Mouse (Mus musculus) liver, adult (tissue): ENCODE measurements around the gene Prss50.

Experiments used
- GATA4 ChIP-seq: IDR thresholded peaks from 2 replicates; pipeline ENCODE4 v1.6.1; 2014; ENCODE audit warnings: mild to moderate bottlenecking, low read length; ENCODE audit not compliant: insufficient replicate concordance

The Prss50 gene

GRCm38 (mm10) chr9:110857781-110858472 lies at the start of gene Prss50:
TSS of gene Prss50 (plus strand) at chr9:110857967.
- no peak for TF ChIP-seq GATA4

GRCm38 (mm10) chr9:110810051-110810450 lies 47.7 kb upstream of the Prss50 start:
- no peak for TF ChIP-seq GATA4

GRCm38 (mm10) chr9:110813789-110814188 lies 44.0 kb upstream of the Prss50 start, which contains the start of gene Prss44:
TSS of gene Prss44 (plus strand) at chr9:110813994.
- no peak for TF ChIP-seq GATA4

GRCm38 (mm10) chr9:110821436-110821835 lies 36.3 kb upstream of the Prss50 start:
- no peak for TF ChIP-seq GATA4

GRCm38 (mm10) chr9:110825426-110825825 lies 32.3 kb upstream of the Prss50 start:
- no peak for TF ChIP-seq GATA4

GRCm38 (mm10) chr9:110825832-110826231 lies 31.9 kb upstream of the Prss50 start:
- TF ChIP-seq GATA4: no peak

GRCm38 (mm10) chr9:110826390-110826789 lies 31.4 kb upstream of the Prss50 start, which contains the start of gene Prss43:
TSS of gene Prss43 (plus strand) at chr9:110826690.
- TF ChIP-seq GATA4: no peak

GRCm38 (mm10) chr9:110833021-110833420 lies 24.7 kb upstream of the Prss50 start:
- no peak for TF ChIP-seq GATA4

GRCm38 (mm10) chr9:110834411-110834810 lies 23.4 kb upstream of the Prss50 start, which contains the start of gene Prss45:
TSS of gene Prss45 (plus strand) at chr9:110834588.
- no peak for TF ChIP-seq GATA4

GRCm38 (mm10) chr9:110834961-110835360 lies 22.8 kb upstream of the Prss50 start:
- no peak for TF ChIP-seq GATA4

- no peak for TF ChIP-seq GATA4
Measured at GRCm38 (mm10) chr9:110836112-110836511, 21.7 kb upstream of the Prss50 start.

- TF ChIP-seq GATA4: no peak
Measured at GRCm38 (mm10) chr9:110840905-110841304, 16.9 kb upstream of the Prss50 start.

- no peak for TF ChIP-seq GATA4
Measured at GRCm38 (mm10) chr9:110841438-110841837, 16.3 kb upstream of the Prss50 start.

GRCm38 (mm10) chr9:110844206-110844605 lies 13.6 kb upstream of the Prss50 start, which contains the start of gene Prss46:
TSS of gene Prss46 (plus strand) at chr9:110844506.
- TF ChIP-seq GATA4: no peak

GRCm38 (mm10) chr9:110849162-110849561 lies 8.6 kb upstream of the Prss50 start:
- TF ChIP-seq GATA4: no peak

GRCm38 (mm10) chr9:110855903-110856302 lies 1.9 kb upstream of the Prss50 start:
- no peak for TF ChIP-seq GATA4

GRCm38 (mm10) chr9:110856920-110857319 lies 847 bp upstream of the Prss50 start:
- TF ChIP-seq GATA4: peak; percentile 63; the same call in 1 of the 2 replicates
